Mouse (Mus musculus) heart, embryonic 15.5 days (tissue): ENCODE results near the gene Zfp827. TPM values are rescaled to one million over a fixed set of nuclear protein-coding genes. Genes with fewer than 3 reads are reported as not detected.

ENCODE experiments used
- ATAC-seq: fragments of 200-750 bp; cut with Nextera tagmentation; replicated peaks from 2 replicates; pipeline ENCODE4 v1.8.0; 2017; ENCODE audit warnings: low read depth, moderate TSS enrichment; ENCODE audit not compliant: insufficient number of reproducible peaks, insufficient read depth, low FRiP score
- H3K27ac ChIP-seq: fragments of 300-500 bp; sonication (generic); 2 replicates; pipeline ENCODE4 v1.5.1; 2015; ENCODE audit warnings: mild to moderate bottlenecking, inconsistent platforms
- H3K27me3 ChIP-seq: fragments of 300-500 bp; sonication (generic); 2 replicates; pipeline ENCODE4 v1.6.1; 2015; ENCODE audit warnings: inconsistent platforms
- H3K36me3 ChIP-seq: fragments of 300-500 bp; sonication (generic); 2 replicates; pipeline ENCODE4 v1.6.1; 2015; ENCODE audit warnings: mild to moderate bottlenecking, inconsistent platforms
- H3K4me1 ChIP-seq: fragments of 300-500 bp; sonication (generic); replicated peaks from 2 replicates; pipeline ENCODE4 v1.6.1; 2015; ENCODE audit warnings: inconsistent platforms
- H3K4me2 ChIP-seq: fragments of 300-500 bp; sonication (generic); 2 replicates; pipeline ENCODE4 v1.6.1; 2015; ENCODE audit warnings: inconsistent platforms, mild to moderate bottlenecking, moderate library complexity
- H3K4me3 ChIP-seq: fragments of 300-500 bp; sonication (generic); 2 replicates; pipeline ENCODE4 v1.5.1; 2015; ENCODE audit warnings: mild to moderate bottlenecking, inconsistent platforms
- H3K9ac ChIP-seq: fragments of 300-500 bp; sonication (generic); 2 replicates; pipeline ENCODE4 v1.6.1; 2015; ENCODE audit warnings: mild to moderate bottlenecking, inconsistent platforms
- H3K9me3 ChIP-seq: fragments of 300-500 bp; sonication (generic); replicated peaks from 2 replicates; pipeline ENCODE4 v1.6.1; 2016; ENCODE audit warnings: inconsistent platforms
- WGBS: fragments of 180-500 bp; shearing (Covaris S2); methylation state at CpG from one replicate; pipeline ENCODE4 v1.1.7; 2015; ENCODE audit warnings: mixed read lengths; 5-methylcytosine and 5-hydroxymethylcytosine counted together
- polyA plus RNA-seq: library from polyadenylated mRNA; unstranded; fragments of >200 nt; fragmentation: Nextera tagmentation; extraction: Ambion mirVana; gene quantifications from 2 replicates; pipeline ENCODE4 v1.2.1, GENCODE M21; 2015

The Zfp827 gene
- polyA plus RNA-seq, 1 experiment from 2014 or later, result 5.4 TPM

DNA sequence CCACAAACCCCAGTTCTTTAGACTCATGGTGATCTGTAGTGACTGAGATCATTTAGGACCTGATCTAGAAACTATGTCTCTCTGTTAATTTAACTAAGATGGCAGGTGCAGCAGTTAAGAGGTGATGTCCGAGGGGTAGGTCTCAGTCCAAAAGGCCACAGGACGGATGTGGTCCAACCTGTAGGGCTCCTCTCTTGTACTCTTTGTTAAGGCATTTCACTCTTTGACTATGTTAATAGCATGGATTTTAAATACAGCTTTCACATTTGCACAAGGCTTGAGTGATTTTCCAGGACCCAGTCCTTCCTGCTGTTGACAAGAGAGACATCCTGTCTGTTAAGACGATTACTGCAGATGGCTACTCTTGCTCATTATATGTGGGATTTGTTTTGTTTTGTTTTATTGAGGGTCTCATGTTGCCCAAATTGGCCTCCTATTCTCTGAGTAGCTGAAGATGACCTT, 56.2 kb downstream of the Zfp827 start:
- H3K9me3 ChIP-seq, result no peaks in the 10 kb centered on the region
- ATAC-seq, result no peak
- WGBS, result 77% methylated on average over 3 of the region's 3 CpGs
- no peak overlapping the region for H3K9ac ChIP-seq
- H3K27me3 ChIP-seq, result no peaks in the 10 kb centered on the region
- peaks cover 38% of the 10 kb centered on the region for H3K4me1 ChIP-seq
- H3K4me2 ChIP-seq, result no peak overlapping the region
- no peaks in the 10 kb centered on the region; the same call in 1 of the 2 replicates for H3K36me3 ChIP-seq
- peak overlapping the region; percentile 66 for H3K27ac ChIP-seq
- H3K4me3 ChIP-seq, result no peak overlapping the region

DNA sequence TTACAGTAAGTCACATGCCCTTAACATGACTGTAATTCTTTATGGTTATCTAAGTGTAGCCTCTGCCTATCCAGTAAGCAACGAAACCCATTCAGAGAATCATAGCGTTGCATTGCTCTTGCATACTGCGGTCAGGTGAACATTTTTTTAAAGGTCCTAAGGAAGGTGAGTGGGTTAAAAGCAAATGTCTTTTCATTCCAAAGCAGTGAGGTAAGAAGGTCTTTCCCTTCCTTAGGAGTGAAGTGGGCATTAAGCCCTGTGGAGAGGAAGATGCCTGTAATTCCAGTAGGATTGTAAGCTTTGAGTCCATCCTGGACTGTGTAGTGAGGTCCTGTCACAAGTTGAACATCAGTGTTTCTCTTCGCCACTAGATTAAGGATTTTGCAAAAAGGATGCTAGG, 66.2 kb downstream of the Zfp827 start:
- no peak for ATAC-seq
- H3K9me3 ChIP-seq, result no peaks in the 10 kb centered on the region

DNA sequence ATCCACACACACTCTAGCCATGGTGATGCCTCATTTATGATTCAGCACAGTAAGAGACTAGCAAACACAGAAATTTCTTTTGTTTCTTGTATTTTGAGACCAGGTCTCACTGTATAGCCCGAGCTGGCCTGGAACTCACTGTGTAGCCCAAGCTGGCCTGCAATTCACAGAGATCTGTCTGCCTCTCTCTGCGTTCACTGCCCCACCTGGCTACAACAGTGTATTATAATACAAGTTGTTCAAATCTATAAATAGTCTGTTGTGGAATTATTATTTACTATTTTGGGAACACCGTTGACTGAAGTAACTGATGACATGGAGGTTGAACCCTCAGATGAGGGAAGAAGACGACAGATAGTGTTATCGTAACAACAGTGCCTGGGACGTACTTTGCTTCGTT, 66.9 kb downstream of the Zfp827 start:
- 51% methylated on average over 7 of the region's 7 CpGs for WGBS

More for the DNA sequence above, 66.2 kb downstream of the Zfp827 start:
- no peaks in the 10 kb centered on the region for H3K27me3 ChIP-seq
- WGBS, result 86% methylated on average over 4 of the region's 4 CpGs
- H3K4me3 ChIP-seq, result no peak overlapping the region
- no peak overlapping the region; the same call in 1 of the 2 replicates for H3K27ac ChIP-seq
- no peak overlapping the region for H3K9ac ChIP-seq
- no peak overlapping the region for H3K4me2 ChIP-seq
- H3K4me1 ChIP-seq, result peaks cover 23% of the 10 kb centered on the region
- peaks cover 8% of the 10 kb centered on the region; the same call in 1 of the 2 replicates for H3K36me3 ChIP-seq

DNA sequence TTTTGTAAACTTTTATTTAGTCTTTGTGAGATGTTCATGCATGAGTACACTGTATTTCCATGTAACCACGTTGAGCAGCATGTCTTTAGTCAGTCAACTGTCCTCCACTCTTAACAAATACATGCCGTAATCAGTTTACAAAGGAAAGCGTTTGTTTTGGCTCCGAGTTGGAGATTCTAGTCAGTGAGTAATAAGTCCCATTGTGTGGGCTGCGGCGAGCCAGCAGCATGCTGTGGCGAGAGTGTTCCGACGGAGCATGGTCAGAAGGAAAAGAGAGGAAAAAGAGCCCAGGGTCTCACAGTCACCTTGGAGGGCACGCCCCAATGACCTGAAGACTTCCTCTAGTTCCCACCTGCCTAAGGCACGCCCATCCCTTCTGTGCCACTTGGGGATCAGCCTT, 68.7 kb downstream of the Zfp827 start:
- no peak overlapping the region for H3K9ac ChIP-seq
- no peaks in the 10 kb centered on the region for H3K9me3 ChIP-seq
- no peak overlapping the region for H3K4me2 ChIP-seq
- ATAC-seq, result no peak
- H3K27ac ChIP-seq, result no peak overlapping the region
- WGBS, result 64% methylated on average over 11 of the region's 11 CpGs
- peaks cover 23% of the 10 kb centered on the region for H3K4me1 ChIP-seq
- peaks cover 3% of the 10 kb centered on the region; the same call in 1 of the 2 replicates for H3K36me3 ChIP-seq
- H3K27me3 ChIP-seq, result no peaks in the 10 kb centered on the region
- H3K4me3 ChIP-seq, result no peak overlapping the region

More for the DNA sequence above, 66.9 kb downstream of the Zfp827 start:
- peaks cover 5% of the 10 kb centered on the region; the same call in 1 of the 2 replicates for H3K36me3 ChIP-seq
- no peak overlapping the region for H3K9ac ChIP-seq
- peak; percentile 60; the same call in 1 of the 2 replicates for ATAC-seq
- peak overlapping the region; percentile 42 for H3K27ac ChIP-seq
- no peaks in the 10 kb centered on the region for H3K9me3 ChIP-seq
- no peaks in the 10 kb centered on the region for H3K27me3 ChIP-seq
- H3K4me3 ChIP-seq, result no peak overlapping the region
- peak overlapping the region; percentile 26 for H3K4me2 ChIP-seq
- peaks cover 23% of the 10 kb centered on the region for H3K4me1 ChIP-seq

DNA sequence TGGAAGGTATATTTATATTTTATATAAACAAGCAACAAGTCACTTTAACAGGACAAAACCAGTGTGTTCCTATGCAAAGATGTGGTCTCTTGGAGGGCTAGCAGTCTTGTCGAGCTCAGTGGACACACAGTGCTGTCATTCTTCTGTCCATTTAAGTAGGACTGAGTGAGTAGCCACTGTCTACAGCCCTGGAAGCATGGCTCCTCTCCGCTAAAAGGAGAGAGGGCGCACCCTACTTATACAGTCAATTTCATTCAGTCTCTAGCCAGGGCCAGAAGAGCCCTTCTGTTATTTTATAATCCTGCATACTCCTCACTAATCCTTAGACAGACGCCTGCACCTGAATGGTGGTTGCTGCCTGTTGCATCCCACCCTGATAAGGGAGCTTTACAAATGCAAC, 74.5 kb downstream of the Zfp827 start:
- peaks cover 20% of the 10 kb centered on the region for H3K4me1 ChIP-seq
- no peaks in the 10 kb centered on the region; the same call in 1 of the 2 replicates for H3K36me3 ChIP-seq
- H3K4me3 ChIP-seq, result no peak overlapping the region
- no peak for ATAC-seq
- H3K4me2 ChIP-seq, result no peak overlapping the region
- no peaks in the 10 kb centered on the region for H3K27me3 ChIP-seq
- no peaks in the 10 kb centered on the region for H3K9me3 ChIP-seq
- WGBS, result 74% methylated on average over 4 of the region's 4 CpGs
- 0 out of 2 replicates have a peak overlapping the region, but pooled peaks have one; percentile 5 for H3K27ac ChIP-seq
- H3K9ac ChIP-seq, result no peak overlapping the region

DNA sequence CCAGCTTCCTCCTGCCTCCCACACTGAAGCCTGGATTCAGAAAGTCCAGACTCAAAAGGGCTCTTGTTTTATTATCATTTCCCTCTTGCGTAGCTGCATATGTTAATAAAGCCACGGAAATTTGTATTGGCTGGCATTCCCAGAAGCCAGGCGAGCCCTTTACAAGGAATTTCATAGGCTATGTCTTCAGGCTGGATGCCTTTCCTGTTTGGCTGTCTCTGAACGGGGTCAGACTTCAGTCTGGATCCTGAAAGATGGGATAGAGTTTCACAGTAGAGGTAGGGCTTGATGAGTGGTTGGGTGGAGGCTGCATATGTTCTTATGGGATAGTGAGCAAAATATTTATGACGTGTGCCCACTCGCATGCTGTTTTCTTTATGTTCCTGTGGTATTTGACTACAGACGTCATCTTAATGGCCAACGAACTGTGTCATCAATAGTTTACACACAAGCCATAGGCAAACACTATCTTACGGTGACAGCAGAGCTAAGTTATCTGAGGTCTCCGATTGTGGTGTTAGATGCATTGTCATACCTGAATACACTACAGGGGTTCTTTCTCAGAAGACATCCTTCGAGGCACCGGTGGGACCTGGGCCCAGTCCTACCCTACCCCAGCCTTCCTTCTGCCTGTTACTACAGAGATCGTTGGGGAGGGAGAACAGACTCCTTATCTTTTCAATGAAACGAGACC, 75.1 kb downstream of the Zfp827 start:
- no peak overlapping the region for H3K4me3 ChIP-seq
- 67% methylated on average over 14 of the region's 14 CpGs for WGBS

DNA sequence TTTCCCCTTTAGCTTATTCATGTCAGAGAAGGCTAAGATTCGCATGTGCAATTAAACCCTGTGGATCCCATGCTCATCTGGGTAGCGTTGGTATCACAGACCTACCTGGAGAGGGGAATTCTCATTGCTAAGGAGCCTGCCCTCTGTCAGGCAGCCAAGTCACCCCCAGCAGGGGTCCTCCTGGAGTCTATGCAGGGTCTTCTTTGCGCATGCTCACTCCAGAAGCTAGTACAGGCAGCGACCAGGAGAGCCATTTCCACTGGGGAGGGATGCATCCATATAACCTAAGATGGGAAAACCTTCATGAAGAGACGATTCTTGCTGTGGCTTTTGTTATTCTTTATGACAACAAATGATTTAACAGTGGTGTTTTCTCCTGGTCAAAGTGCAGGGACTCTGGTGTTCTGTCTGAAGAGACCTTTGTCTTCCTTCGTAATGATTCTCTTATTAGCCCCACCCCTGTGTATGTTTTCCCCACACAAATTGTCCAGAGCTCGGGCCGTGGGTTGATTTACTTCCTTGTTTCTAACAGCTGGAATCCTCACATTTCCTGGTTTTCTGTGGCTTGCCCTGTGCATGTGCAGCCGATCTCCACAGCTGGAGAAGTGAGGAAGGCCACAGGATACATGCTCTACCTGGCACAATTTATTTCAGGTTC, 75.8 kb downstream of the Zfp827 start:
- Histone ChIP-seq H3K4me1 (peaks cover 20% of the 10 kb centered on the region), H3K36me3 (no peaks in the 10 kb centered on the region; the same call in 1 of the 2 replicates), H3K4me2 (no peak overlapping the region), H3K9ac (no peak overlapping the region), H3K9me3 (no peaks in the 10 kb centered on the region), H3K4me3 (no peak overlapping the region), H3K27ac (0 out of 2 replicates have a peak overlapping the region, but pooled peaks have one; percentile 42), H3K27me3 (no peaks in the 10 kb centered on the region)
- ATAC-seq, result no peak
- 73% methylated on average over 9 of the region's 9 CpGs for WGBS

More for the DNA sequence above, 75.1 kb downstream of the Zfp827 start:
- H3K9me3 ChIP-seq, result no peaks in the 10 kb centered on the region
- H3K9ac ChIP-seq, result no peak overlapping the region
- ATAC-seq, result no peak
- no peaks in the 10 kb centered on the region; the same call in 1 of the 2 replicates for H3K36me3 ChIP-seq
- 0 out of 2 replicates have a peak overlapping the region, but pooled peaks have one; percentile 5 for H3K27ac ChIP-seq
- peaks cover 20% of the 10 kb centered on the region for H3K4me1 ChIP-seq
- no peak overlapping the region for H3K4me2 ChIP-seq
- no peaks in the 10 kb centered on the region for H3K27me3 ChIP-seq

DNA sequence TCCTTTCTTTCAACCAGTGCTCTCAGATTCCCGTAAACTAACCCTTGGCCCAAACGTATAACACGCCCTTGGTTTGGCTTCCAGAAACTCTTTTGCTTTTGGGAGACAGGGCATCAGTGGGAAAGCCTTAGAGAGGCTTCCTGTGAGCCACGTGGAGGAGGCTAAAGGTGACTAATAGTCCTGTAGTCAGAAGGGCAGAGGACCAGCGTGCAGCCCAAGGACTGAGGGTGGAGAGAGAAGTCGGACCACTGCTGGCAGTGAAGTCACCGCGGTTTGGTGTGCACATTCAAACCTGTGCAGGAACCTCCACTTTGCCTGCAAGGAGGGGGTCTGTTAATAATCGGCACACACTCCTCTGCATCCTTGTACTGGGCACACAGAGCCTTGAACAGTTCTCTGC, 76.4 kb downstream of the Zfp827 start:
- Histone ChIP-seq H3K27me3 (no peaks in the 10 kb centered on the region), H3K9ac (no peak overlapping the region), H3K4me3 (no peak overlapping the region), H3K4me1 (peaks cover 20% of the 10 kb centered on the region), H3K9me3 (no peaks in the 10 kb centered on the region), H3K36me3 (no peaks in the 10 kb centered on the region; the same call in 1 of the 2 replicates), H3K27ac (peak overlapping the region; percentile 42), H3K4me2 (no peak overlapping the region)
- 65% methylated on average over 9 of the region's 9 CpGs for WGBS
- ATAC-seq, result no peak

DNA sequence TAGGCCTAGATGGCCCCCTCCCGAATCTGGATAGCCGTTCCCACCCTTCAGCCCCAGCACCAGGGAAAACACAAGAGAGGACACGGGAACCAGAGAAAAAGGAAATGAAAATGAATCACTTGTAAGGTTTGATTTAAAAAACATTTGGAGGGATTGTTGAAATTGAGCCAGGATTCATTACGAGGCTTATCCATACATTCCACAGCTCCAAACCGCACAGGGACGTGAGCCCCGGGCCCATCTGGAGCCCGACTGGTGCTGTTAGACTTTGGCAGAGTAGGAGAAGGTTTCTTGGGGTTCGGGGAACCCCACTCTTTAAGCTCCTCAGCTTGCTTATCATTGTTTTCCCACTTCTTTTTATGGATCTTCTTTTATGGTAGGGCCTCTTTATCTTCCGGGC, 76.9 kb downstream of the Zfp827 start:
- Histone ChIP-seq H3K36me3 (no peaks in the 10 kb centered on the region; the same call in 1 of the 2 replicates), H3K27ac (peak overlapping the region; percentile 42; the same call in 1 of the 2 replicates), H3K4me1 (peaks cover 20% of the 10 kb centered on the region), H3K9me3 (no peaks in the 10 kb centered on the region), H3K9ac (no peak overlapping the region), H3K4me2 (no peak overlapping the region), H3K27me3 (no peaks in the 10 kb centered on the region), H3K4me3 (no peak overlapping the region)
- 50% methylated on average over 10 of the region's 10 CpGs for WGBS
- ATAC-seq, result no peak

DNA sequence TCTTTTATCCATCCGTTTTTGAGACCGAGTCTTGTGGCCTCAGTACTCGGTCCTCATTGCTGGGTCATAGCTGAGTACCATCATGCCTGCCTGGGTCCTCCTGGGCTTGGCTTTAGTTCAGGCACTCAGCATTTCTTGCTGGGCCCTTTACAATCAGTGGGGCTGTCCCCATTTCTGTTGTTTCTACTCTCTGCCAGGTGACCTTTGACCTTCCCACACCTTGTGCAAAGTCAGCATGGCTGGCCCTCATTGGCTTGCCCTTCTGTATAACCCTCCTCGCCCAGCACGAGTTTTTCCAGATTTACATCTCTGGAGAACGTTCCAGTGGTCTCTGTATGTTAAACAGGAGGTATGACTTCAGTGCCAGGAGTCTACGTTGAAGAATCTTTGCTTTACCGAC, 83.2 kb downstream of the Zfp827 start:
- H3K9ac ChIP-seq, result no peak overlapping the region
- no peaks in the 10 kb centered on the region for H3K27me3 ChIP-seq
- H3K4me3 ChIP-seq, result no peak overlapping the region
- H3K4me2 ChIP-seq, result no peak overlapping the region
- no peak for ATAC-seq
- no peaks in the 10 kb centered on the region for H3K4me1 ChIP-seq
- no peak overlapping the region for H3K27ac ChIP-seq
- WGBS, result 85% methylated on average over 8 of the region's 8 CpGs
- H3K9me3 ChIP-seq, result no peaks in the 10 kb centered on the region
- no peaks in the 10 kb centered on the region; the same call in 1 of the 2 replicates for H3K36me3 ChIP-seq

DNA sequence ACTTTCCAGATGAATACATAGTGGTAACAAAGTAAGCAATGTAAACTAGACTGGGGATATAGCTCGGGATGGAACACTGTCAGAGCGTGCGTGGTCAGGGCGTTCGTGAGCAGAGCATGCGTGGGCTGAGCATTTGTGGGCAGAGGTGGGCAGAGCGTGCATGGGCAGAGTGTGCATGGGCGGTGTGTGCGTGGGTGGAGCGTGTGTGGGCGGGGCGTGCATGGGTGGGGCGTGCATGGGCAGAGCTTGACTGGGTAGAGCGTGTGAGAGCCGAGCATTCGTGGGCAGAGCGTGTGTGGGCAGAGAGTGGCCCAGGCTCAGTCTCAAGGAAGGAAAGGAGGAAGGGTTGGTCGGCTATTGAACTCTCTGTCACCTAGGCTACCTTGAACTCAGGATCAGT, 84.2 kb downstream of the Zfp827 start:
- no peak overlapping the region for H3K27ac ChIP-seq
- no peak for ATAC-seq
- no peak overlapping the region for H3K4me3 ChIP-seq
- 94% methylated on average over 18 of the region's 18 CpGs for WGBS
- no peaks in the 10 kb centered on the region for H3K36me3 ChIP-seq
- no peaks in the 10 kb centered on the region for H3K9me3 ChIP-seq
- no peak overlapping the region for H3K4me2 ChIP-seq
- no peaks in the 10 kb centered on the region for H3K27me3 ChIP-seq
- H3K9ac ChIP-seq, result no peak overlapping the region
- H3K4me1 ChIP-seq, result peaks cover under 1% of the 10 kb centered on the region; the same call in 1 of the 2 replicates
